Mouse (Mus musculus): ENCODE data around the gene Pa2g4. TPM values are rescaled to one million over a fixed set of nuclear protein-coding genes. Genes with fewer than 3 reads are reported as not detected.

Gene Pa2g4
- total RNA-seq, 2 experiments from 2014 or later = 32.8 to 39.0 TPM

DNA sequence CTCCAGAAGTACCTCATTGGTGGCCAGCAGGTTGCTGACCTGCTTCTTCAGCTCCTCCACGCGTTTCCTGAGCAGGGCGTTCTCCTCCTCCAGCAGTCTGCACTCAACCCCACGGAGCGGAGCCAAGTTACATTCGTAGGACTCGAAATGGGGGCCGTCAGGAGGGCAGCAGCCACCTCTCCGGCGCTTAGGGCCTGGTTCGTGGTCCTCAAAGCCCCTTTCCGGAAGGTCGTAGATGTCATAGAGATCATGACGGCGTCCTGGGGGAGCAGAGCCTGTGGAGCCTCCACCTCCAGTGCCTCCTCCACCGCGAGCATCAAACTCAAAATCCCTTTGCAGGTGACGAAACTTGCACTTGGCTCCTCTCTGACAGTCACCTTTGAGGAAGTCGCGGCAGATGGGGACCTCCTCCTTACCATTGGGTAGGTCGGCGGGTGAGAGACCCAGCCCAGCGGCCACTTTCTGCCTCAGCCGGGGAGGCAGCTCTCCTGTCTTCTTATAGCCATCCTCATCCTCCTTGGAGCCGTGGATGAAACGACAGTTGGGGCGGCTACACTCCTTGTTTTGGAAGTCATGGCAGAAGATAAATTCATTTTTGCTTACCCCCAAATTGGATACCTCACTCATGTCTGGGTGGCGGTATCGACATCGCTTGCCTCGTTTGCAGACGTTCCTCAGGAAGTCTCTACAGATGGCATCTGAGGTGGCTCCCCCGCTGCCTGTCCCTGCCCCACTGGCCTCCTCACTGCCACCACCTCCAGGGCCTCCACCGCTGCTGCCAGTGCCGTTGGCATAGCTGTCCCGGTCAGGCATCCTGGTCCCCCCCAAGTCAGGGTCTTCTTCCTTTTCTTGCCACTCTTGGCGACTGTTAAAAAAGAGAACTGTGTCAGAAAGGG is 20.9 kb downstream of the Pa2g4 start:
- intact Hi-C loops (cut with DNase I) = loop anchor here (5.0 kb wide), 2 partner anchors 48 to 133 kb away; partner anchors contain the start of genes Myl6b, Nabp2 and Rnf41
- no peak for DNase-seq

DNA sequence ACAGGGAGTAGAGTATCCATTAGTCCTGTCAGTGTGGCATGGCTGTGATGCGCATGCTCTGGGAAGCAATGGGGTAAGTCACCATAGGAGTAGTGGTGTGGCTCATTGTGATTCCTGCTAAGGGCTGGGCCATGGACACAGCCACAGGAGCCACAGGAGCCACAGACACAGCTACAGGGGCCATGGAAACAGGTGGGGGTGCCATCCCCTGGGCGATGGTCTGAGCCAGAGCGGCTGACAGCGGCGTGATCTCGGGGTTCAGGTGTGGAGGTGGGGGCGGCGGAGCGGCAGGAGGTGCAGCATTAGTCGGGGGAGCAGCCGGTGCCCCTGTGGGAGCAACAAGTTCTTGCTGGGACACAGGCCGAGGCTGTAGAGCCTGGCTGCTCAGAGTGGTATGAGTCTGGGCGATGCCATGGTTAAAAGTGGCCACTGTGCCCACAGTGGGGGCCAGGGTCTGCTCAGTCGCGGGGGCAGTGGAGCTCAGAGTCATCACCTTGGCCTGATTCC is 21.6 kb downstream of the Pa2g4 start:
- DNase-seq = no peak
- intact Hi-C loops (cut with DNase I) = loop anchor here (5.0 kb wide), 1 partner anchor 132 kb away; the partner anchor contains the start of genes Nabp2 and Rnf41

DNA sequence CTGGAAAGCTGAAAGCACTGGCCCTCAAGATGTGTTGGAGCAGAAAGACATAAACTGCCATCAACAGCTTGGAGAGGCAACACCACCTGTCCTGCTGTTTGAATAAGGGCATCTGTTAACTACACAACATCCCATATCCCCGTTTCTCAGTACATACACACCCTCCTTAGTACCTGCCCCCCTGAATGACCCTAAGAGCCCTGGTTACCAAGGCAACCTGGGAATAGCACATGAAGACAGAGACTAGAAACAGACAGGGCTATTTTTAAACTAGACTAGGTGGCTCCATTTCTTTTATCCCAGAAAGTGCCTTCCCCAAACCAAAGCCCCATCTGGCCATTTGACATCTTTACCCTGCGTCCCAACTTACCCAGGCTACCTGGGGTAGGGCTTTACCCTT is 22.7 kb downstream of the Pa2g4 start:
- no peak for DNase-seq
- intact Hi-C loops (cut with DNase I) = loop anchor here (5.0 kb wide), 1 partner anchor 131 kb away; the partner anchor contains the start of genes Nabp2 and Rnf41

DNA sequence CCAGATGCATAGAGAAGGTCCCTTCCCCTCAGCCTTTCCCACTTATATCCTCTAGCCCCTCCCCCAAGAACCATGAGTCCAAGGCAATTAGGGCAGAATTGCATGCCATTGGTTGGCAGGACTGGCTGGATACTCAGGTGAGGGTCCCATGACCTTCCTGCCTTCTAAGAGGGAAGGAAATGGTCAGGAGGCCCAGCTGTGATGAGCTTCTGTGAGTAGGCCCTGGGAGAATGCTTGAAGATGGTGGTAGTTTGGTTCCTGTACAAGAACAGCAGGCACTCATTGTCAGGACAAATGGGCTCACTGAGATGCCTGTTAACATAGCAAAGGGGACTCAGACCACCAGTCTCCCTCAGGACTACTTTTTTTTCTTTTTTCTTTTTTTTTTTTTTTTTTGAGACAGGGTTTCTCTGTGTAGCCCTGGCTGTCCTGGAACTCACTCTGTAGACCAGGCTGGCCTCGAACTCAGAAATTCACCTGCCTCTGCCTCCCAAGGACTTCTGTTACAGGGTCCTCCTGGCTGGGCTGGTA is 27.4 kb downstream of the Pa2g4 start:
- no peak for DNase-seq
- intact Hi-C loops (cut with DNase I) = no loop called here

DNA sequence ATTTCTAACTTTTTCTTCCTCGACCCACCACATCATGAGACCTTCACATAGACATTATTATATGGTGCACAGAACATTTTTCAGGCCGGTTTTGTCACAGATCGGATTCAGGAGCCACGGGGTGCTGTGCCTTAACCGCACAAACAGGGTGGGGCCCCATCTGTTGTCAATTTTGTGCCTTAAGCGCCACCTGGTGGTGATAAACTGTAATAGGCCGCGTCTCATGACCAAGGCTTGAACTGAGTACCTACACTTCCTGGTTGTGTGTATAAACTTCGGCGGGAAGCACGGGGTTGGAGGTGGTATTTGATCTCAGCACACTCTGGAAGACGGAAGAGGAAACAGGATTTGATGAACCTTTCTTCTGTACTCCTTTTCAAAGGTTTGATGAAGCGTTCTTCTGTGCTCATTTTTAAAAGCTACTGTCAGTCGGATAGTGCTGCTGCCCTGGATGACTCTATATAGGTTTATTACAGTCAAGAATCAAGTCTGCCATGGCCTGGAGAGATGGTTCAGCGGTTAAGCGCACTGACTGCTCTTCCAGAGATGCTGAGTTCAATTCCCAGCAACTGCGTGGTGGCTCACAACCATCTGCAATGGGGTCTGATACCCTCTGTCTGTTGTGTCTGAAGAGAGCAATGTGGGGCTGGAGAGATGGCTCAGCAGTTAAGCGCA is 29.4 kb downstream of the Pa2g4 start:
- DNase-seq = peak; percentile 85 to 86
- intact Hi-C loops (cut with DNase I) = no loop called here

DNA sequence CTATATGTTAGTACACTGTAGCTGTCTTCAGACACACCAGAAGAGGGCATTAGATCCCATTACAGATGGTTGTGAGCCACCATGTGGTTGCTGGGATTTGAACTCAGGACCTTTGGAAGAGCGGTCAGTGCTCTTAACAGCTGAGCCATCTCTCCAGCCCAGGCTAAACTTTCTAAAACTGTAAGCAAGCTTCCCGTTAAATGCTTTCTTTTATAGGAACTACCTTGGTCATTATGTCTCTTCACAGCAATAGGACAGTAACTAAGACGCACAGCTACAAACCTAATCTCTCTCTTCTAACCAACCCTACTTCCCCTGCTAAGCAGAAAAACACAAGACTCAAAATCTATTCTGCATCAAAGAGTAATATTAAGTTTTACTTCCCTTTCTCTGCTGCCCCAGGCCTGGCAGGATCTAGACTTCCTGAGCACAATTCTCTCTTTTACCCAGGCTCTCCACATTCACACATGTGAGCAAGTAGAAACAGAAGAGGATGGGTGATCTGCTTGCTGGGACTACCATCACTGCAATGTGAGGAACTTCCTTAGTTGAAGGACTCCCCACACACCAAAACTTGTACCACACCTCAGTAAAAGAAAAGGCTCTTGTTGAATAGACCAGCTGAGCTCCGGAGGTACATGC is 30.0 kb downstream of the Pa2g4 start:
- intact Hi-C loops (cut with DNase I) = loop anchor here (2.0 kb wide), 2 partner anchors 15 to 77 kb away; partner anchors contain the start of gene Smarcc2
- no peak for DNase-seq

DNA sequence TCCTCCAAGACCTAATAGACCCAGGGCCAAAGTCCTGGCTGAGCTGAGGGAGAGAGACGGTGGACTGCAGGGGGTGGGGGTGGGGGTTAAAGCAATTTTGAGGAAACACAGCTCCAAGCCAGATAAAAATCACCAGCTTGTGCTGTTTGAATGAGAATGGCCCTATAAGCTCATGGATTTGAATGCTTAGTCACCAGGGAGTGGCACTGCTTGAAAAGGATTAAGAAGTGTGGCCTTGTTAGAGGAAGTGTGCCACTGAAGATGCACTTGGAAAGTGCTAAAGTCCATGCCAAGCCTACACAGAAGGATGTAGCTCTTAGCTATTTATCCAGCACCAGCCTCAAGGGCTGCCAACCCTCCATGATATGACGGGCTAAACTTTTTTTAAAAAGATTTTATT is 30.6 kb downstream of the Pa2g4 start:
- intact Hi-C loops (cut with DNase I) = loop anchor here (2.0 kb wide), 2 partner anchors 14 to 76 kb away; partner anchors contain the start of gene Smarcc2
- no peak for DNase-seq

DNA sequence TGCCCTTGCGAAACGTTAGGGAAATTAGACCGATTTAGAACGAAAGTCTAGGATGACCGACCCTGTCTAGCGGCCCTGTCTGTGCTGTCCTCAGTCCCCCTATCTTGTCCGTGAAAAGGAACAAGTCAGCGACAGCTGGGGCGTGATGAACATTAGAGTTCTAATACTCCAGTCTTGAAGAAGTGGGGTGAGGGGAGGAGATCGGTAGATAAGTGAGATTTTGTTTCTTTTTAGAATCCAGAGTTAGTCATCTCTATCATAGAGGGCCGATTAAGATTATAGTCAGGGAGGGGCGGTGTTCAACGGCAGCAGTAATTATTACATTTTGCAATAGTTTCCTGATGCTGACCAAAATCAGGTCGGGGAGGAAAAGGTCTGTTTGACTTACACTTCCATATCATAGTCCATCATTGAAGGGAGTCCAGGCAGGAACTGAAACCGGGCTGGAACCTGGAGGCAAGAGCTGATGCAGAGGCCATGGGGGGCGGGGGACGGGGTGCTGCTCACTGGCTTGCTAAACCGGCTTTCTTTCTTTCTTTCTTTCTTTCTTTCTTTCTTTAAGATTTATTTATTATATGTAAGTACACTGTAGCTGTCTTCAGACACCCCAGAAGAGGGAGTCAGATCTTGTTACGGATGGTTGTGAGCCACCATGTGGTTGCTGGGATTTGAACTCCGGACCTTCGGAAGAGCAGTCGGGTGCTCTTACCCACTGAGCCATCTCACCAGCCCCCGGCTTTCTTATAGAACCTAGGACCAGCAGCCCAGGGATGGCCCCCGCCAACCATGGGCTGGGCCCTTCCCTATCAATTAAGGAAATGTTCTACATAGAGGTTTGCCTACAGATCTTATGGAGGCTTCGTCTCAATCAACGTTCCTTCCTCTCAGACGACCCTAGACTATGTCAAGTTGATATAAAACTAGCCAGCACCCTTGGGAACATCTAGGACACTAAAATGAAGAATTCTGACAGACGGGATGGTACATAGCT is 39.1 kb downstream of the Pa2g4 start:
- intact Hi-C loops (cut with DNase I) = no loop called here
- no peak for DNase-seq

DNA sequence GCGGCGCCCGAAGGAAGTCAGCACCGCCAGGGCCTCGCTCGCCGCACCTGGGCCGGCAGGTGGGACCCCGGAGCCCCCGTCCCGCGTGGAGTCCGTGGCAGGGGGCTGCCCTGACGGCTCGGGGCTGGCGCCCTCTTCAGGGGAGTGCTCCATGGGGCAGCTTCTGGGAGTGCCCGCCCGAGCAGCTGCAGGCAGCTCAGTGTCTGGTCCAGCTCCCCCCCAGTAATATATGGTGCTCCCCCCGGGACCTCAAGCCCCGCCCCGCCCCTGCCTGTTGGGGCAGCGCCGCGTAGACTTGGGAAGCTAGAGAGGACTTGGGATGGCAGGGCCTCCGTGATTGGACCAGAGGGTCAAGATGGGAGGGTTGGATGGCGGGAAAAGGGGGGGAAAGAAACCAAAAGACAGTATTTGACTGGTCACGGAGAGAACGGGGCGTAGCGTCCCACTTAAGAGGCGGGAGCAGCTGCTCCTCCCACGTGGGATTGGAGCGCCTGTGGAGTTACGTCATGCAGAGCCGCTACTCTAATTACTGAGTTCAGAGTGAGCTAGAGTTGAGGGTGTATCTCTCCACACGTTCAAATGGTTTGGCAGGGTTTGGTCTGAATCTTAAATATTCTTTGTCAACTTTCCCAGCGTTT is 40.0 kb downstream of the Pa2g4 start, which contains the start of gene Esyt1:
Gene Esyt1, minus strand, starts transcription at position 201 of the 638 bp plus-strand sequence.
- DNase-seq = peak; percentile 84 to 91
- intact Hi-C loops (cut with DNase I) = no loop called here

DNA sequence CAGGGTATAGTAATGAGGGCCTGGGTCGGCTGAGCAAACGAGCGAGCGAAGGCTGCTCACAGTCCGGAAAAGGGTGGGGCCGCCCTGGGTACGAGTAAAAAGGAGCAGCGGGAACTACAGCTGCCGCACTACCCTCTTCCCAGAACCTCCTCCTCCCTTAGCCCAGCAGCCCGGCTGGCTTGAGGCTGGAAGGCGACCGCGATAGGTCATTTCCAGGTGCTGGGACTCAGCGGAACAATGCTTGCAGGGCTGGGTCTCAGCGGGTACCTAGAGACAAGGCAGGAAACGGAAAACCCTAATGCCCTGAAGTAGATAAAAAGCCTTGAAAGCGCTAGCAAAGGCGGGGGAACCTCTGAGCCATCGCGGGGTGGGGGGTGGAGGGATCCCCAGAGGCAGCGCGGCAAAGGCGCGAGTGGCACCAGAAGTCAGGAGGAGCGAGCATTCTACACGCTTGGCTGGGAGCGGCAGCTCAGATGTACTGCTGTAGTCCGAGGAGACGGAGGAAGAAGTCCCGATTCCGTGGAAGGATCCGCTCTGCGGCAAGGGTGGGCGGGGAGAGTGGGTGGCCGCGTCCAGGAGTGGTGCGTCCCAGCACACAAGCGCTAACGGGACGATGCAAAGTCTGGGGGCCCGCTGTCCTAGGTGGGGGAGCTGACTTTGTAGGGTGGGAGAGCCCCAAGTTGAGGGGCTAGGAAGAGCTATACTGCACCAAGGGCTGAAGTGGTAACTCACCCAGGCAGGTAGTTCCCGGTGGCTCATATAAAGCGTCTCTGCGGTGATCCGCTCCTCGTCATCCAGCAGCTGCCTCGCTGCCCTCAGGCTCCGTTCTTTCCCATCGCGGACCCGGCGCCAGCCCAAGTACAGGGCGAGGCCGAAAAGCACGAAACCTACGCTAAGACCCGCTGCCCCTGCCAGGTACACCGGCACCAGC is 40.8 kb downstream of the Pa2g4 start:
- peak; percentile 23 to 54 for DNase-seq
- intact Hi-C loops (cut with DNase I) = no loop called here

DNA sequence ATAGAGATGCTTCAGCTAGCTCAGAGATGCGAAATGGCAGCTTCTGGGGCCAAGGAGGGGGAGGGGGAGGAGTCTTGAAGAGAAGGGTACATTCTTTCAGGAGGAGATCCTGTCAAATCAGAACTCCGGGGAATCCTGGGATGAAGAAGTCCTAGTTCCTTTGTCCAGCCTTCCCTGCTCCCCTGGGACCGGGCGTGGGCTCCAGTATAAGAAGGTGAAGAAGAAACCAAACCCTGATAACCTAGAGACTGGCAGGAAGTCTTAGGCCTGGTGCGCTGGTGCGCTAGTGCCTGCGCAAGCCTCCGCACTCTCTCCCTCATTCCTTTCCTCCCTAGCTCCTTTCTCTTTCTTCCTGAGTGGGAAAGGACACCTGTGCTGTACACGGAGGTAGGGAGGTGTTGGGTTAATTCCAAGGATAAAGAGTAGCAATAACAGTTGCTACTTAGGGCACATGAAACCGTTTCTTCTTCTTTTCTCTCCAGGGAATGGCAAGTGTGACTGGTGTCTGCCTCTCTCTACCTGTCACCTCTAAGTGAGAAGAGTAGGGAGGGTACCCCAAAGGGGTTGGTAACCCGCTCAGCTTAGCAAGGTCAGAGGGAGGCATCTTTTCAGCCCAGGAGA is 41.6 kb downstream of the Pa2g4 start:
- no peak for DNase-seq
- intact Hi-C loops (cut with DNase I) = no loop called here

DNA sequence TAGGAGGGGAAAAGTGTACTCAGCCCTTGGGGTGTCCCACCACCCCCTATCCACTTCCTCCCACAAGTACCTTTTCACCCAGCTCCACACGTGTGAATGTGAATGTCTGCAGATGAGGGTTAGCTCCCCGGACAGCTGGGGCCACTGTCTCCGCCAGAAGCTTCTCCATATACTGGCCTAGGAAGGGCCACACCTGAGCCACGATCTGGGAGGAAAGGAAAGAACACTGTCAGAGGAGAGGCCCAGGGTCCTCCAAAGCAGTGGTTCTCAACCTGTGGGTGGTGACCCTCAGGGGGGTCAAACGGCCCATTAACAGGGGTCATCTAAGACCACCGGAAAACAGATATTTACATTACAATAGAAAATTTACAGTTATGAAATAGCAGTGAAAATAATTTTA is 43.4 kb downstream of the Pa2g4 start:
- intact Hi-C loops (cut with DNase I) = no loop called here
- DNase-seq = no peak

DNA sequence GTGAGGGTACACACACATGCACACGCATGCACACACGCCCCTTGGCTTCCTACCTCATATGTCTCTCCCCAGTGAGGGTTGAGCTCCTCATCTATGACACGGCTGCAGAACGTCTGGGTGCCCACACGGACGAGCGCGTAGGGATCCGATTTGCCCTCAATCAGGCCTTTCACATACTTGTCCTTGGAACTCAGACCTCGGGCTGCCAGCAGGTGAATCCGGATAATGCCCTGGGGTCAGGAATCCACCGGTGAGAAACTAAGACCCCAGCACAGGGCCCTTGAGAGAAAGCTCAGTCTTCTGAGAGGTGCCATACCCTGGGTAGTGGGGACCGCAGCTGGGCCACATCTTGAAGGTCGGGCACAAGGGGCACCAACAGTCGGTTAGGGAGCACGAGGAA is 45.2 kb downstream of the Pa2g4 start:
- DNase-seq = no peak
- intact Hi-C loops (cut with DNase I) = loop anchor here (2.0 kb wide), 1 partner anchor 14 kb away; no protein-coding TSS in a partner anchor

DNA sequence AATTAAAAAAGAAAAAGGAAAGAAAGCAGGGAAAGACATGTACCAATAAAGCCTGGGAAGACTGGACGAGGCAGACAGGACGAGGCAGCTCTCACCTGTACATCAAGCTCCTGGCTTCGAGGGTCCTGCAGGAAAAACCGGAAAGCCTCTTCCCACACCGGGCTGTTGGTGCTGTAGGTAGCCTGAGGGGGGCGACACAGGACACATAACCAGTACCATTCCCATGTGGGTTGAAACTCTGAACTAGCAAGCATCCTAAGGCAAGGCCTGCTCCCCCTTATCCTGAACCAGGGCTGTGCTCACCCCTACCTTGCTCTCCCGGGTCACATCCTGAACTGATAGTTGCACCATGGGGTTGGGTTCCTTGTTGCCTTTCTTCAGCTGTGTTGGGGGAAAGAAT is 47.0 kb downstream of the Pa2g4 start:
- DNase-seq = no peak
- intact Hi-C loops (cut with DNase I) = no loop called here

DNA sequence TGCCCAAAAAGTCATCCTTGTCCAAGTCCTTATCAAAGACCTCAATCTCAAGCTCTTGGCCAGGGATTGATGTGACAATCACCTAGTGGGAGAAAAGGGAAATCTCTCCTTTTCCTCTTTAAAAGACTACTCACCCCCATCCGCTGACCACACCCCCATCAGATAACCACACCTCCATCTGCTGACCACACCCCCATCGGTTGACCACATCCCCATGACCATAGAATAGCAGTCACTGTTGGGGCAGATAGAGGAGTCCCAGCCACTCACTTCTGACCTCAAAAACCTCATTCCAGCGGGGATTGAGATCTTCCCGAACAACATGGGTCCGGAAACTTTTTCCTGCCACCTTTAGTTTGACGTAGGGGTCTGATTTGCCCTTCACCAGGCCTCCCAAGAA is 49.1 kb downstream of the Pa2g4 start:
- intact Hi-C loops (cut with DNase I) = no loop called here
- DNase-seq = no peak

DNA sequence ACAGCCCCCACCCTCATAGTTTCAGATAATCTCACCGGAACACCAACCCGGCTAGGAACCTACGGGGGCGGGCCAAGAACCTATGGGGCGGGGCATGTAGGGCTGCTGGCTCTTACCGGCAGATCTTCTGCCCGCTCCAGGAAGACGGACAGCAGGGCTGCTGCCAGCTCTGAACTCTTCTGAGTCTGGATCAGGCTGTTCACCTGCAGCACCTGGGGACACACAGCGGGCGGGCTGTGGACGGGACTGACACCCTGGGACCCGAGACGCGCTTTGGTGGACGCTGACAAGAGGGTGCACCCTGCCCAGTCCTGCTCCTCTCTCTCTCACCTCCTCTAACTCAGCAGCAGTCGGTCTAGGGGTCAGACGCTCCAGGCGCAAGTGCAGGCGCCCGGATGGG is 49.8 kb downstream of the Pa2g4 start:
- intact Hi-C loops (cut with DNase I) = no loop called here

DNA sequence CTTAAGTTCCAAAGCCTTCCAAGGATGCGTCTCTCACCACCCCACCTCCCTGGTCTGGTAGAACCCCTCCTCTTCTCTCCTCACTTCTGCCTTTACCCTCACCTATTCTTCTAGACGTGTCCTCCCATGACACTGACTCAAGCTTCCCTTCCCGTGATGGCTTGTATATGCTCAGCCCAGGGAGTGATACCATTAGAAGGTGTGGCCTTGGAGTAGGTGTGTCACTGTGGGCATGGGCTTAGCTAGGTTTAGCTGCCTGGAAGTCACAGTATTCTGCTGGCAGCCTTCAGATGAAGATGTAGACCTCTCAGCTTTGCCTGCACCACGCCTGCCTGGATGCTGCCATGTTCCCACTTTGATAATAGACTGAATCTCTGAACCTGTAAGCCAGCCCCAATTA is 50.7 kb downstream of the Pa2g4 start:
- no peak for DNase-seq
- intact Hi-C loops (cut with DNase I) = no loop called here

More for the DNA sequence above, 49.8 kb downstream of the Pa2g4 start:
- DNase-seq = no peak

Measured in gastrocnemius, postnatal 36 days (tissue).